Mouse (Mus musculus) midbrain, embryonic 14.5 days (tissue): Measurements from ENCODE around the gene Cops2. TPM values are rescaled to one million over a fixed set of nuclear protein-coding genes. Genes with fewer than 3 reads are reported as not detected.

Experiments used
- ATAC-seq: fragments of 200-750 bp; cut with Nextera tagmentation; 2 replicates; pipeline ENCODE4 v1.8.0; 2017; ENCODE audit warnings: moderate number of reproducible peaks, moderate library complexity; ENCODE audit not compliant: low FRiP score, low TSS enrichment
- DNase-seq: peaks from one replicate; pipeline ENCODE4 v3.0.0-alpha.2; 2015
- H3K27ac ChIP-seq: fragments of 300-500 bp; sonication (generic); replicated peaks from 2 replicates; pipeline ENCODE4 v1.5.1; 2014; ENCODE audit warnings: mild to moderate bottlenecking, low read depth, low read length, moderate library complexity
- H3K27me3 ChIP-seq: fragments of 300-500 bp; sonication (generic); 2 replicates; pipeline ENCODE4 v1.6.1; 2014; ENCODE audit warnings: low read length, control low read depth, mixed read lengths; ENCODE audit not compliant: control insufficient read depth, insufficient read depth
- H3K36me3 ChIP-seq: fragments of 300-500 bp; sonication (generic); 2 replicates; pipeline ENCODE4 v1.6.1; 2014; ENCODE audit warnings: low read length, control low read depth; ENCODE audit not compliant: control insufficient read depth, insufficient read depth
- H3K4me1 ChIP-seq: fragments of 300-500 bp; sonication (generic); 2 replicates; pipeline ENCODE4 v1.6.1; 2014; ENCODE audit warnings: mild to moderate bottlenecking, antibody characterized with exemption, low read length, control low read depth; ENCODE audit not compliant: control insufficient read depth, insufficient read depth
- H3K4me2 ChIP-seq: fragments of 300-500 bp; sonication (generic); 2 replicates; pipeline ENCODE4 v1.6.1; 2014; ENCODE audit warnings: mild to moderate bottlenecking, low read length, moderate library complexity
- H3K4me3 ChIP-seq: fragments of 300-500 bp; sonication (generic); replicated peaks from 2 replicates; pipeline ENCODE4 v1.5.1; 2014; ENCODE audit warnings: low read depth, low read length
- H3K9ac ChIP-seq: fragments of 300-500 bp; sonication (generic); replicated peaks from 2 replicates; pipeline ENCODE4 v1.6.1; 2014; ENCODE audit warnings: mild to moderate bottlenecking, low read length, moderate library complexity
- H3K9me3 ChIP-seq: fragments of 300-500 bp; sonication (generic); 2 replicates; pipeline ENCODE4 v1.6.1; 2016; ENCODE audit warnings: low read length, control low read depth, mixed read lengths; ENCODE audit not compliant: control insufficient read depth
- WGBS: fragments of 180-500 bp; shearing (Covaris S2); extraction: QIAGEN DNeasy Blood & Tissue Kit; methylation state at CpG from one replicate; pipeline ENCODE4 v1.1.7; 2014; 5-methylcytosine and 5-hydroxymethylcytosine counted together
- polyA plus RNA-seq: library from polyadenylated mRNA; unstranded; fragments of >200 nt; fragmentation: Nextera tagmentation; extraction: Ambion mirVana; gene quantifications from 2 replicates; pipeline ENCODE4 v1.2.1, GENCODE M21; 2014

Gene Cops2
- polyA plus RNA-seq, 1 experiment from 2014 or later = 82.8 TPM

DNA sequence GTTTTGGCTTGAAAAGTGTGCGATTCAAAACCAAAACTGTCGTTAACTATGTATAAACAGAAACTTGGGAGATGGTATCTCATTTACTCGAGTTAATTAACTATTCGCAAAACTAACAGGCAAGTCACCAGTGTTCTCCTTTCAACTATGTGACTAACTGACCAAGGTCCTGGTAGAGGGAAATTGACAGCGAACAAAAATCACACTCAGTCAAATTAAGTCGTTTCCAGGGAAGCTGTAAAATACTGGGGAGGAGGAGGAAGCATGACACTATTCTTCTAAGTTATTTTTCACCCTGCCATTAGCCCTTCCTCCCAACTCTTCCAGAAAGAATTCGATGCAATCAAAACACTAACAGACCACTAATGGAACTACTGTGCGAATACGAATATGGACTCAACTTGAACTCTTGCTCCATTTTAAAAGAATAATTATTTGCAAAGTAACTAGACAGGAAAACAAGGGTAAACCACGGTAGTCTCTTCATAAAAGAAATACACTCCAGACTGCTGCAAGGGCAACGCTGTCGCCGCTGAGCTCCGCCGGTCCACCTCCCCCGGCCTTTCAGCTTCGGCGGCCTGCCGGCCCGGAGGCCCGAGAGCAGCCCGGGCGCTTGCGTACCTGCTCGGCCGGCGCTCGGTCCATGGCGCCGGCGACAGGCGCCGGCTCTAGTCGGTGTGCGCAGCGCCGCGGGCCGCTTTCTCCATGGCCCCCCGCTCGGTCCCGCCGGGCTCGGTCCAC is 76.8 kb downstream of the Cops2 start:
- peak overlapping the region; percentile 81 for H3K4me3 ChIP-seq
- peak overlapping the region; percentile 88 for H3K9ac ChIP-seq
- DNase-seq = no peak
- H3K36me3 ChIP-seq = 0 out of 2 replicates have a peak, but pooled peaks cover 2% of the 10 kb centered on the region
- H3K27me3 ChIP-seq = no peaks in the 10 kb centered on the region
- H3K4me1 ChIP-seq = peaks cover 13% of the 10 kb centered on the region
- 4% methylated on average over 44 of the region's 44 CpGs for WGBS
- H3K4me2 ChIP-seq = peak overlapping the region; percentile 77
- H3K9me3 ChIP-seq = no peaks in the 10 kb centered on the region
- peak; percentile 15; the same call in 1 of the 2 replicates for ATAC-seq
- peak overlapping the region; percentile 83 for H3K27ac ChIP-seq

DNA sequence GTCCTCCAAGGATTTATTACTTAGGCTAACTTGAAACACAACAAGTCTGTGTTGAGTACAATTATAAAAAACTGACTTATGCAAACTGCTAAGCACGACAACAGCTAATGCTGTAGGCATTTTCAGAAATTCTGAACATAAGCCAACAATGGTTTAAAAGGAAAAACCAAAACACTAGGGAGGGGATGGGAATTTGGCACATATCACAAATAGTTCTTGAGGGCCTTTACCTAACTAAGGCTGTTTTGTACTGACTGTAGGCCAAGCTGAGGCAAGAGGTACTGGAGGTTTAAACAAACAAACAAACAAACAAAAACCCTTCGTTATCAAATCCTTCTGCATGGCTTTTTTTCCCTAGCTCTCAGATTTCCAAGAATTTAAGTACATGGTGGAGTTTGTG is 77.9 kb downstream of the Cops2 start:
- Histone ChIP-seq H3K27me3 (no peaks in the 10 kb centered on the region), H3K9me3 (no peaks in the 10 kb centered on the region), H3K4me3 (no peak overlapping the region; the same call in 1 of the 2 replicates), H3K4me2 (peak overlapping the region; percentile 77), H3K9ac (peak overlapping the region; percentile 88; the same call in 1 of the 2 replicates), H3K27ac (no peak overlapping the region), H3K4me1 (peaks cover 13% of the 10 kb centered on the region), H3K36me3 (0 out of 2 replicates have a peak, but pooled peaks cover 2% of the 10 kb centered on the region)
- 81% methylated on average over 2 of the region's 2 CpGs for WGBS
- ATAC-seq (no peak), DNase-seq (no peak)

Other genes starting within 250 kb of the Cops2 start
- gene Cep152, start 234.0 kb downstream of the Cops2 start, polyA plus RNA-seq = 2.2 and 3.9 TPM in 2 replicates
- gene Eid1, start 186.0 kb downstream of the Cops2 start, polyA plus RNA-seq = 543 and 574 TPM in 2 replicates
- 2.0 and 2.2 TPM in 2 replicates for gene Shc4, start 135.0 kb downstream of the Cops2 start, polyA plus RNA-seq
- gene Secisbp2l, start 76.3 kb downstream of the Cops2 start, polyA plus RNA-seq = 38.3 and 40.2 TPM in 2 replicates
- gene Galk2, start within 50 bp of the Cops2 start, polyA plus RNA-seq = 28.4 and 29.6 TPM in 2 replicates
- gene Fgf7, start 175.5 kb upstream of the Cops2 start, polyA plus RNA-seq = 0.18 and 0.28 TPM in 2 replicates